Mouse (Mus musculus) lung, embryonic 16.5 days (tissue): ENCODE results near the gene Xk. TPM values are rescaled to one million over a fixed set of nuclear protein-coding genes. Genes with fewer than 3 reads are reported as not detected.
A peak's percentile ranks its signal among the peaks of the same experiment; 100 is the strongest.

Source experiments
- ATAC-seq: fragments of 200-750 bp; cut with Nextera tagmentation; 2 replicates; pipeline ENCODE4 v1.8.0; 2017; ENCODE audit warnings: low read depth, mild to moderate bottlenecking, moderate library complexity
- H3K27ac ChIP-seq: fragments of 300-500 bp; sonication (generic); 2 replicates; pipeline ENCODE4 v1.5.1; 2014; ENCODE audit warnings: mild to moderate bottlenecking, control low read depth, low read length
- H3K27me3 ChIP-seq: fragments of 300-500 bp; sonication (generic); 2 replicates; pipeline ENCODE4 v1.6.1; 2014; ENCODE audit warnings: low read depth, low read length, mixed read lengths; ENCODE audit not compliant: control insufficient read depth, insufficient read depth
- H3K36me3 ChIP-seq: fragments of 300-500 bp; sonication (generic); 2 replicates; pipeline ENCODE4 v1.6.1; 2014; ENCODE audit warnings: low read length; ENCODE audit not compliant: control insufficient read depth, insufficient read depth
- H3K4me1 ChIP-seq: fragments of 300-500 bp; sonication (generic); replicated peaks from 2 replicates; pipeline ENCODE4 v1.6.1; 2014; ENCODE audit warnings: low read length, mixed read lengths; ENCODE audit not compliant: control insufficient read depth, insufficient read depth
- H3K4me2 ChIP-seq: fragments of 300-500 bp; sonication (generic); 2 replicates; pipeline ENCODE4 v1.6.1; 2014; ENCODE audit warnings: low read depth, low read length, control low read depth
- H3K4me3 ChIP-seq: fragments of 300-500 bp; sonication (generic); 2 replicates; pipeline ENCODE4 v1.5.1; 2014; ENCODE audit warnings: mild to moderate bottlenecking, low read length, control low read depth
- H3K9ac ChIP-seq: fragments of 300-500 bp; sonication (generic); 2 replicates; pipeline ENCODE4 v1.6.1; 2014; ENCODE audit warnings: low read length, control low read depth
- H3K9me3 ChIP-seq: fragments of 300-500 bp; sonication (generic); 2 replicates; pipeline ENCODE4 v1.6.1; 2016; ENCODE audit warnings: low read length; ENCODE audit not compliant: control insufficient read depth
- WGBS: fragments of 180-500 bp; shearing (Covaris S2); extraction: QIAGEN DNeasy Blood & Tissue Kit; methylation state at CpG from one replicate; pipeline ENCODE4 v1.1.7; 2014; 5-methylcytosine and 5-hydroxymethylcytosine counted together
- polyA plus RNA-seq: library from polyadenylated mRNA; unstranded; fragments of >200 nt; fragmentation: Nextera tagmentation; extraction: Ambion mirVana; gene quantifications from 2 replicates; pipeline ENCODE4 v1.2.1, GENCODE M21; 2015

The Xk gene
- polyA plus RNA-seq, result 2.2 and 2.7 TPM in 2 replicates

DNA sequence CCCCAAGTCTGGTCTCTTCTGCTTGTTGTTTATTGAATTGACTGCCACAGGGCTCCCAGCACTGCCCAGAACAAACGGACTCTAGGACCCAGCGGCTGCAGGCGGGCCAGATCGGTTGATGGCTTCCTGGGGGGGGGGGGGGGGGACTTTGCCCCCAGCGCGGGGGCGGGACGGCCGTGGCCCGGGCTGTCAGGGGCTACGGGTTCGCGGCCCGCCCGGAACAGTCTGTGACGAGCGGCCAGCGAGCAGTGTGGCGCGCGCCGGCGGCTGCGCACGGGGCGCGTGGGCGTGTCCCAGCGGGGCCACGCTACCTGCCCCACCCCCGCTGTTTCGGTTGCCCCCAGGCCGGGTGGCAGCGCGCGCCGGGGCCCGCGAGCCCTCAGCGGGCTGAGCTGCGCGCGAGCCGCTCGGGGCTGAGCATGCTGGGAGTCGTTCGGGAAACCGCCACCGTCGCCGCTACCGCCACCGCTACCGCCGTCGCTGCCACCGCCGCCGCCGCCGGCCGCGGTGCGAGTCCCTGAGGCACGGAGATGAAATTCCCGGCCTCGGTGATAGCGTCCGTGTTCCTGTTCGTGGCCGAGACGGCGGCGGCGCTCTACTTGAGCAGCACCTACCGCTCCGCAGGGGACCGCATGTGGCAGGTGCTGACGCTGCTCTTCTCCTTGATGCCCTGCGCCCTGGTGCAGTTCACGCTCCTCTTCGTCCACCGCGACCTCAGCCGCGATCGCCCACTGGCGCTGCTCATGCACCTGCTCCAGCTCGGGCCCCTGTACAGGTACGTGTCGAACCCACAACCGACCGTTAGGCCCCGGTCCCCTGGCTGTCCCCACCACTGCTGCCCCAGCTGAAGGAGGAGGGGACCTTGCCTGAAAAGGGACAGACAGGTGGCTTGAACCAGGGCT, at the start of gene Xk:
Gene Xk, plus strand, starts transcription at position 297 of the 902 bp plus-strand sequence.
- H3K9me3 ChIP-seq, result no peaks in the 10 kb centered on the region
- no peaks in the 10 kb centered on the region for H3K36me3 ChIP-seq
- 9% methylated on average over 47 of the region's 94 CpGs for WGBS
- H3K4me2 ChIP-seq, result peak within 1 kb of the TSS; percentile 53
- H3K27me3 ChIP-seq, result no peaks in the 10 kb centered on the region
- peak within 1 kb of the TSS; percentile 60 for H3K4me3 ChIP-seq
- ATAC-seq, result peak; percentile 92
- H3K9ac ChIP-seq, result peak within 1 kb of the TSS; percentile 64
- H3K4me1 ChIP-seq, result no peaks in the 10 kb centered on the region
- H3K27ac ChIP-seq, result peak within 1 kb of the TSS; percentile 25

- 48% methylated on average over 2 of the region's 2 CpGs for WGBS
- Histone ChIP-seq H3K9me3 (no peaks in the 10 kb centered on the region), H3K27me3 (no peaks in the 10 kb centered on the region), H3K4me2 (no peak overlapping the region), H3K36me3 (no peaks in the 10 kb centered on the region), H3K27ac (no peak overlapping the region), H3K9ac (no peak overlapping the region), H3K4me1 (no peaks in the 10 kb centered on the region), H3K4me3 (no peak overlapping the region)
- no peak for ATAC-seq
Measured at GRCm38 (mm10) chrX:9227105-9227504, 45.5 kb upstream of the Xk start.

- H3K4me3 ChIP-seq, result no peak overlapping the region
- H3K27me3 ChIP-seq, result no peaks in the 10 kb centered on the region
- H3K4me2 ChIP-seq, result no peak overlapping the region
- WGBS, result 83% methylated on average over 5 of the region's 5 CpGs
- no peaks in the 10 kb centered on the region for H3K9me3 ChIP-seq
- no peaks in the 10 kb centered on the region for H3K36me3 ChIP-seq
- H3K4me1 ChIP-seq, result no peaks in the 10 kb centered on the region
- H3K27ac ChIP-seq, result no peak overlapping the region
- no peak overlapping the region for H3K9ac ChIP-seq
- ATAC-seq, result no peak
Measured at GRCm38 (mm10) chrX:9240737-9241591, 31.6 kb upstream of the Xk start.

GRCm38 (mm10) chrX:9243381-9243864, 29.1 kb upstream of the Xk start:
- WGBS, result 36% methylated on average over 8 of the region's 8 CpGs
- peak; percentile 36; the same call in 1 of the 2 replicates for ATAC-seq

GRCm38 (mm10) chrX:9244603-9245336, 27.8 kb upstream of the Xk start:
- ATAC-seq, result no peak

More at GRCm38 (mm10) chrX:9243381-9243864, 29.1 kb upstream of the Xk start:
- H3K9ac ChIP-seq, result no peak overlapping the region
- no peaks in the 10 kb centered on the region for H3K4me1 ChIP-seq
- H3K27me3 ChIP-seq, result no peaks in the 10 kb centered on the region
- H3K36me3 ChIP-seq, result no peaks in the 10 kb centered on the region
- H3K27ac ChIP-seq, result 0 out of 2 replicates have a peak overlapping the region, but pooled peaks have one; percentile 22
- H3K4me3 ChIP-seq, result no peak overlapping the region
- H3K4me2 ChIP-seq, result no peak overlapping the region
- no peaks in the 10 kb centered on the region for H3K9me3 ChIP-seq

DNA sequence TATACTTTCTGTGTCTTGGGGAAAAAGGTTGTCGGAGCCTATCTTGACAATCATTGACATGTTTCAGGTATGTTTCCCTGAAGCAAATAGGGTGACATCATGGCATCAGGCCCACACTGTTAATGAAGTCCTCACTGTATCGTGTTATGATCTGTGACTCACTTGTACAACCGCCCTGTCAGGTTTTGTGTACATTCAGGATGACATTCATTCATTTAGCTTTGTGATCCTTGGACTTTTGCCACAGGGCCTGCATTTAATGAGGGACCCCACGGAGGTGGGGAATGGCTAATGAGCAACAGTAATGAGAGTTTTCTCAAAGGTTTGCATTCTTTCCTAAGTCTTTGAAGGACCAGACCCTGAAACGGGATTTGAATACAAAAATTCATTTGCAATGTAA, 23.6 kb upstream of the Xk start:
- 42% methylated on average over 5 of the region's 5 CpGs for WGBS
- H3K4me3 ChIP-seq, result no peak overlapping the region
- H3K27me3 ChIP-seq, result no peaks in the 10 kb centered on the region
- no peak overlapping the region for H3K4me2 ChIP-seq
- ATAC-seq, result no peak
- no peak overlapping the region for H3K27ac ChIP-seq
- H3K9me3 ChIP-seq, result no peaks in the 10 kb centered on the region
- no peak overlapping the region for H3K9ac ChIP-seq
- no peaks in the 10 kb centered on the region for H3K4me1 ChIP-seq
- no peaks in the 10 kb centered on the region for H3K36me3 ChIP-seq

More at GRCm38 (mm10) chrX:9244603-9245336, 27.8 kb upstream of the Xk start:
- 40% methylated on average over 12 of the region's 12 CpGs for WGBS
- Histone ChIP-seq H3K27me3 (no peaks in the 10 kb centered on the region), H3K9ac (no peak overlapping the region), H3K4me2 (no peak overlapping the region), H3K9me3 (no peaks in the 10 kb centered on the region), H3K36me3 (no peaks in the 10 kb centered on the region), H3K4me1 (no peaks in the 10 kb centered on the region), H3K27ac (no peak overlapping the region), H3K4me3 (no peak overlapping the region)

GRCm38 (mm10) chrX:9253990-9254389, 18.6 kb upstream of the Xk start:
- Histone ChIP-seq H3K4me3 (no peak overlapping the region), H3K36me3 (no peaks in the 10 kb centered on the region), H3K9ac (no peak overlapping the region), H3K27ac (no peak overlapping the region), H3K9me3 (no peaks in the 10 kb centered on the region), H3K27me3 (no peaks in the 10 kb centered on the region), H3K4me1 (no peaks in the 10 kb centered on the region), H3K4me2 (no peak overlapping the region)
- no peak for ATAC-seq
- WGBS, result 78% methylated on average over 10 of the region's 10 CpGs

DNA sequence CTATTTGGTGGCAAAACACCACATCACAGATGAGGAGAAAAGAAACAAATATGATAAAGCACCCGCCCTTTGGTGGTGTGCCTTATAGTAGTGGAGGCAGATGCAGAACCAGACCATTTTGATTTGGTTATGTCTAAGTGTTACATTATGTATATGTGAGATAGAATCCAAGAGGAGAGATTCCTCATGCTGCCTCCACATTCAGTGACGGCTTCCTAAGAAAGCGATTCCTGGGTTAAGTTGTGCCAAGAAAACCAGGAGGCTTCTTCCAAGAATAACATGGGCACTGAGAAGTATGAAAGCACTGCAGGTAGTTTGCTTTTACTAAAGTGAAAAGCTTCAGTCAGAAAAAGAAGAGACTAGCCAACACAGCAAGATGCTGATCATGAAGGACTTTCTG, 17.7 kb upstream of the Xk start:
- ATAC-seq, result no peak
- Histone ChIP-seq H3K36me3 (no peaks in the 10 kb centered on the region), H3K9me3 (no peaks in the 10 kb centered on the region), H3K4me1 (no peaks in the 10 kb centered on the region), H3K4me3 (no peak overlapping the region), H3K4me2 (no peak overlapping the region), H3K27me3 (no peaks in the 10 kb centered on the region), H3K27ac (no peak overlapping the region), H3K9ac (no peak overlapping the region)
- WGBS, result 90% methylated on average over 3 of the region's 3 CpGs
